Mouse (Mus musculus) heart, embryonic 13.5 days (tissue): ENCODE results near the gene Olfr1307. TPM values are rescaled to one million over a fixed set of nuclear protein-coding genes. Genes with fewer than 3 reads are reported as not detected.

Source experiments
- ATAC-seq: fragments of 200-750 bp; cut with Nextera tagmentation; 2 replicates; pipeline ENCODE4 v1.8.0; 2017; ENCODE audit warnings: moderate TSS enrichment; ENCODE audit not compliant: insufficient number of reproducible peaks, low FRiP score, low TSS enrichment; ENCODE audit errors: extremely low read depth
- H3K27ac ChIP-seq: fragments of 300-500 bp; sonication (generic); replicated peaks from 2 replicates; pipeline ENCODE4 v1.5.1; 2015; ENCODE audit warnings: moderate library complexity, mild to moderate bottlenecking, inconsistent platforms
- H3K27me3 ChIP-seq: fragments of 300-500 bp; sonication (generic); replicated peaks from 2 replicates; pipeline ENCODE4 v1.6.1; 2015; ENCODE audit warnings: mild to moderate bottlenecking, inconsistent platforms
- H3K36me3 ChIP-seq: fragments of 300-500 bp; sonication (generic); 2 replicates; pipeline ENCODE4 v1.6.1; 2015; ENCODE audit warnings: mild to moderate bottlenecking, inconsistent platforms
- H3K4me1 ChIP-seq: fragments of 300-500 bp; sonication (generic); 2 replicates; pipeline ENCODE4 v1.6.1; 2015; ENCODE audit warnings: inconsistent platforms
- H3K4me2 ChIP-seq: fragments of 300-500 bp; sonication (generic); 2 replicates; pipeline ENCODE4 v1.6.1; 2015; ENCODE audit warnings: inconsistent platforms, mild to moderate bottlenecking, moderate library complexity
- H3K4me3 ChIP-seq: fragments of 300-500 bp; sonication (generic); 2 replicates; pipeline ENCODE4 v1.5.1; 2015; ENCODE audit warnings: moderate library complexity, mild to moderate bottlenecking, inconsistent platforms
- H3K9ac ChIP-seq: fragments of 300-500 bp; sonication (generic); 2 replicates; pipeline ENCODE4 v1.6.1; 2015; ENCODE audit warnings: inconsistent platforms, mild to moderate bottlenecking, moderate library complexity
- H3K9me3 ChIP-seq: fragments of 300-500 bp; sonication (generic); 2 replicates; pipeline ENCODE4 v1.6.1; 2016; ENCODE audit warnings: inconsistent platforms
- WGBS: fragments of 180-500 bp; shearing (Covaris S2); methylation state at CpG from one replicate; pipeline ENCODE4 v1.1.7; 2015; ENCODE audit warnings: mixed read lengths; 5-methylcytosine and 5-hydroxymethylcytosine counted together
- polyA plus RNA-seq: library from polyadenylated mRNA; unstranded; fragments of >200 nt; fragmentation: Nextera tagmentation; extraction: Ambion mirVana; gene quantifications from 2 replicates; pipeline ENCODE4 v1.2.1, GENCODE M21; 2015

Olfr1307 gene
- polyA plus RNA-seq = 0.01 TPM in 1 of 2 replicates, not detected in the other

DNA sequence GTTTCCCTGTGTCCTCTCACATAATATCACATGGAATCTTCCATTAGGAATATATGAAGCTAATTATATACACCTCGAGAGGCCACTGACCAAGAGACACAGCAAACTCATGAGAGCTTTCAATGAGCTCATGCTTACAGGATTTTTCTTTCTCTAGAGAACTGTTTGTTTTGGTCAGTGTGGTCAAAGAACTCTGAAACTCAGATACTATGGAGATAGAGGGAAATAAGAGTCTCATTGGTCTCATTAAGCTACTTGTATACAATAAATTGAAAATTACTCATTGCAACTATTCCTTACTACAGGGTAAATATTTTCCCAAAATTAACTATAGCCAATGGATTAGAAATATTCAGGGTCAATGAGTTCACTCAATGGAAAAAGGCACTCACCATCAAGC is at the start of gene Olfr1307:
TSS of gene Olfr1307 (minus strand) at position 101 of the 400 bp plus-strand sequence.
- Histone ChIP-seq H3K27ac (no peak within 1 kb of the TSS), H3K4me2 (no peak within 1 kb of the TSS), H3K4me3 (no peak within 1 kb of the TSS), H3K4me1 (no peaks in the 10 kb centered on the region), H3K9ac (no peak within 1 kb of the TSS), H3K9me3 (no peaks in the 10 kb centered on the region), H3K36me3 (no peaks in the 10 kb centered on the region), H3K27me3 (no peaks in the 10 kb centered on the region)
- ATAC-seq = no peak
- 52% methylated on average over 1 of the region's 1 CpGs for WGBS

DNA sequence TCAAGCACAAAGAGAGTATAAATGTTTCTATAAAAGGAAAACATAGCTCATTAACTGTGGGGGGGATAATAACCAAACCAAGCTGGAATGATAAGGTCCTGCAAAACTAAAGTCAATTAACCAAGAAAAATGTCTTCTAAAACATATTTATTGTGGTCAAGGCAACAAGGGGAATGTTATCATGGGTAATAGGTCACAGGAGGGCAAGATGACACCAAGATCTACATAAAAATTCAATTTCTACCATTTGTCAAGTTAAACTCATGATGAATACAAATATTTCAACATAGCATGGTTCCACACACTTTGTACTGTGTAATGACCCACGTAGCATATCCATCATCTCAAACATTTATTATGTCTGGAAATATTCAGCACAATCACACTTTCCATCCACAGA is 40.9 kb upstream of the Olfr1307 start, which contains the start of gene Olfr1309:
TSS of gene Olfr1309 (minus strand) at position 101 of the 400 bp plus-strand sequence.
- no peaks in the 10 kb centered on the region for H3K9me3 ChIP-seq
- no peak for ATAC-seq
- H3K9ac ChIP-seq = no peak within 1 kb of the TSS
- H3K27ac ChIP-seq = no peak within 1 kb of the TSS
- no peaks in the 10 kb centered on the region for H3K27me3 ChIP-seq
- H3K4me2 ChIP-seq = no peak within 1 kb of the TSS
- H3K4me3 ChIP-seq = no peak within 1 kb of the TSS
- H3K4me1 ChIP-seq = no peaks in the 10 kb centered on the region
- H3K36me3 ChIP-seq = no peaks in the 10 kb centered on the region
- 66% methylated on average over 1 of the region's 1 CpGs for WGBS

DNA sequence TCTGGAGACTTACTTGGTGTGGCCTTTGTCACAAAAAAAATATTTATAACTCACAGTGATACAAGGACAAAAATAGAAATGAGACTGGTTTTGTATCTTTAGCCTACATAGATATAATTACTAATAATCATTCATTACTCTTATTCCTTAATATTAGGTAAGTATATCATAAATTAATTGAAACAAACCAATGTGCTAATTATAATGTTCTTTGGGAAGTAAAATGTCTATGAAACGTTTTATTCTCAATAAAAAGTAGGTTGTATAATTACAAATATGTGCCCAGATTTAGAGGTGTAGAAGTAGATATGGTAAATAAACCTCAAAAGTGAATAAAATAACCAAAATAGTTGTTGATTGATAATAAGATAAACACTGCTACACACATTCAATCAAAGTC is 15.6 kb upstream of the Olfr1307 start, which contains the start of gene Olfr1308:
TSS of gene Olfr1308 (minus strand) at position 101 of the 400 bp plus-strand sequence.
- no peak for ATAC-seq
- Histone ChIP-seq H3K9me3 (no peaks in the 10 kb centered on the region), H3K27ac (no peak within 1 kb of the TSS), H3K4me2 (no peak within 1 kb of the TSS), H3K4me3 (no peak within 1 kb of the TSS), H3K36me3 (no peaks in the 10 kb centered on the region), H3K4me1 (no peaks in the 10 kb centered on the region), H3K27me3 (no peaks in the 10 kb centered on the region), H3K9ac (no peak within 1 kb of the TSS)
- WGBS = 37% methylated on average over 1 of the region's 1 CpGs

DNA sequence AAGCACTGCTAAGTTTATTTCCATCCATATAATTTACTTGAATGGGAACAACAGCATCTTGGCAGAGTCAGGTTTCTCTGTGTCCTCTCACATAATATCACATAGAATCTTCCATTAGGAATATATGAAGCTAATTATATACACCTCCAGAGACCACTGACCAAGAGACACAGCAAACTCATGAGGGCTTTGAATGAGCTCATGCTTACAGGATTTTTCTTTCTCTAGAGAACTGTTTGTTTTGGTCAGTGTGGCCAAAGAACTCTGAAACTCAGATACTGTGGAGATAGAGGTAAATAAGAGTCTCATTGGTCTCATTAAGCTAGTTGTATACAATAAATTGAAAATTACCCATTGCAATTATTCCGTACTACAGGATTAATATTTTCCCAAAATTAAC is 33.1 kb downstream of the Olfr1307 start, which contains the start of gene Olfr1306:
TSS of gene Olfr1306 (minus strand) at position 101 of the 400 bp plus-strand sequence.
- Histone ChIP-seq H3K36me3 (no peaks in the 10 kb centered on the region), H3K9ac (no peak within 1 kb of the TSS), H3K27me3 (no peaks in the 10 kb centered on the region), H3K4me2 (no peak within 1 kb of the TSS), H3K27ac (no peak within 1 kb of the TSS), H3K9me3 (0 out of 2 replicates have a peak, but pooled peaks cover 4% of the 10 kb centered on the region), H3K4me3 (no peak within 1 kb of the TSS), H3K4me1 (no peaks in the 10 kb centered on the region)
- ATAC-seq = no peak
- WGBS = 52% methylated on average over 1 of the region's 1 CpGs

Other genes with a start within 250 kb of the Olfr1307 start
- gene Olfr1301, start 198.4 kb downstream of the Olfr1307 start, polyA plus RNA-seq = not detected in 2 replicates
- not detected in 2 replicates for gene Olfr1302, start 172.0 kb downstream of the Olfr1307 start, polyA plus RNA-seq
- not detected in 2 replicates for gene Olfr1303, start 129.1 kb downstream of the Olfr1307 start, polyA plus RNA-seq
- gene Olfr1305, start 72.3 kb downstream of the Olfr1307 start, polyA plus RNA-seq = not detected in 2 replicates
- gene Olfr1306, start 33.2 kb downstream of the Olfr1307 start, polyA plus RNA-seq = not detected in 2 replicates
- not detected in 2 replicates for gene Olfr1308, start 15.5 kb upstream of the Olfr1307 start, polyA plus RNA-seq
- gene Olfr1309, start 40.8 kb upstream of the Olfr1307 start, polyA plus RNA-seq = not detected in 2 replicates
- gene Olfr1310, start 63.3 kb upstream of the Olfr1307 start, polyA plus RNA-seq = not detected in 2 replicates
- not detected in 2 replicates for gene Olfr1311, start 75.0 kb upstream of the Olfr1307 start, polyA plus RNA-seq
- gene Olfr1312, start 100.8 kb upstream of the Olfr1307 start, polyA plus RNA-seq = not detected in 2 replicates
- not detected in 2 replicates for gene Olfr1313, start 128.4 kb upstream of the Olfr1307 start, polyA plus RNA-seq
- gene Olfr1314, start 147.3 kb upstream of the Olfr1307 start, polyA plus RNA-seq = not detected in 2 replicates
- not detected in 2 replicates for gene Olfr1315-ps1, start 166.0 kb upstream of the Olfr1307 start, polyA plus RNA-seq
- not detected in 2 replicates for gene Olfr1316, start 185.5 kb upstream of the Olfr1307 start, polyA plus RNA-seq
- gene Olfr1317, start 190.9 kb upstream of the Olfr1307 start, polyA plus RNA-seq = not detected in 2 replicates
- gene Olfr1318, start 204.8 kb upstream of the Olfr1307 start, polyA plus RNA-seq = not detected in 2 replicates